Mouse (Mus musculus) small intestine, adult 2 months (tissue): Measurements from ENCODE around the gene Pex13.

ENCODE experiments used
- CTCF ChIP-seq: fragments of 200-500 bp; IDR thresholded peaks from 2 replicates; pipeline ENCODE4 v1.5.1; 2012; ENCODE audit warnings: low read depth, mild to moderate bottlenecking, control low read depth, inconsistent platforms, low read length, moderate library complexity, mixed read lengths; ENCODE audit not compliant: insufficient replicate concordance, insufficient read length; ENCODE audit errors: extremely low read depth
- POLR2A ChIP-seq: fragments of 200-500 bp; IDR thresholded peaks from 2 replicates; pipeline ENCODE4 v1.6.1; 2012; ENCODE audit warnings: low read depth, mild to moderate bottlenecking, control low read depth, inconsistent platforms, low read length, moderate library complexity

DNA sequence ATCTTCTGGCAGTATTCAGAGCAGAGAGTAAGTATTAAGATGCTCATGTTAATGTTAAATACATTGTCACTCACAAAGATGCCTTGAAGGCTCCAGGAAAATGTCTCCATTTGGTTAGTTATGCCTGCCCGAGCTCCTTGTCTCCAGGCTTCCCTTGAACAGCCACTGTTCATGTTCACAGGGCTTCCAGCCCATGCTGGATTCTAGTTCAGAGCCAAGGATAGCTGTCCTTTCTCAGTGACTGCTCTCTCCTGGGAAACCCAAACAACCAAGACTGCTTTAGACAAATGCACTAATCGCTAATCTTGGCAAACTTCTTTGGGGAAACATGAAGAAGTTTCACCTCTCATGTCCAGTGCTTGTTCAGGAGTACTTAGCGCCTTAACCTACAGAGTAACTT lies 46.5 kb upstream of the Pex13 start:
- TF ChIP-seq POLR2A = no peak
- no peak for TF ChIP-seq CTCF
